Mouse (Mus musculus): Measurements from ENCODE around the gene Bbs9.

The Bbs9 gene

DNA sequence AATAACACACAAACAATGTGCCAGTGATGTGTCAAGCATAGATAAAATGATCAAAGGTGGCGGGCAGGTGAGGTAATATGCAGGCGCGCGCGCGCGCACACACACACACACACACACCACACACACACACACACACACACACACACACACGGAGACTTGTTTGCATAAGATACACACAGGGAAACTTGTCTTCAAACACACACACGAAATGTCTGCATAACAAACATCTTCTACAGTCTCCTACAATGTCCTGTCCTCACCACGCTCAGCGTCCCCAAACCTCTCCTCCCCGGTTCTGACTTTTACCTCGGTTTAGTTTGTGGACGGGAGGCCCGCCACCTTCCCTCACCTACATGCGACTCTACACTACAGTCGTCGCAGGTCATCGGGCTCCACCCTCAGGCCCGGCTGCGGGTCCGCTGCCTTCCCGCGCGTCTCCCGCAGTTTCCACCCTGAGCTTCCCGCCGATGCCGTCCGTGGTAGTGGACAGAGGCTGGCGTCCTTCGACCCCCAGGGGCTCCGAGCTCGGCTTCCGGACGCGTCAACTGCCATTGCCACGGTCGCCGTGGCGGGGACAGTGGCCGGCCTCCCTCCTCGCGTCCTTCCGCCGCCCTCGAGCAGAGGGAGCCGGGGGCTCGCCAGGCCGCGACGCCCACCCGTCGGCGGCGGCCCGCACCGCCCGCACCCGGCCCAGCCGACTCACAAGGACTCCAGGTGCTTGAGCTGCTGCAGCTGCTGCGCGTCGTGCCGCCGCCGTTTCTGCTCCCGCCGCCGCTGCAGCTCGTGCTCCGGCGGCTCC, 7.9 kb upstream of the Bbs9 start:
- in situ Hi-C loops (cut with MboI, MseI), result loop anchor here (5.0 kb wide), 2 partner anchors 55 to 70 kb away; partner anchors contain the start of gene 9530077C05Rik (in 1 of the 2)

DNA sequence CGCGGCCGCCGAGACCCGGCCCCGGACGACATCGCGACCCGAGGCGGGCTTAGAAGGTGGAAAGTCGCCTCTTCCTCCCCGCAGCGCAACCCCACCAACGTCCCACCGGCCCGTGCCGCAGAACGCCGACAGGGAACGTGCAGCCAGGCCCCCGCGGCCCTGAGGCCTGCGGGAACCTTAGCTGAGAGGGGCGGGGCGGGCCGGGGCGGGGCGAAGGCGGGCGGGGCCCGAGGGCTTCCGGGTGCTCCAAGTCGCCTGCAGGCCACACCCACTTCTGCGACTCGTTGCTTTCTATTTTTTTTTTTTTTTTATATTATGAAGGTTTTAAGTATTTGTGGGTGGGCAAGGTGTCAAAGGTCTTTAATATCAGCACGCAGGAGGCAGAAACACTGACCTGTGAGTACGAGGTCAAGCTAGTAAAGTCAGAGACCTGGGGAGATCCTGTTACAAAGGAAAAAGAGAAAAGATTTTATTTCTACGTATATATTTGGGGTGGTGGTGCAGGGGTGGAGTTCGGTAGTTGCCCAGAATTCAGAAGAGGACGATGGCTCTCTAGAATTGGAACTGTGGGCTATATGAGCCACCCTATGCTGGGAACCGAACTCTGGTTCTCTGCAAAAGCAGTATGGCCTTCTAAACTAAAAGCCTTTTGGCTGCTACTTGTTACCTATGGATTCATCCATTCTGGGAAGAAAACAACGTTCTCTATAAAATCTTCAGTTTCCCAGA, 7.2 kb upstream of the Bbs9 start:
- in situ Hi-C loops (cut with MboI, MseI), result loop anchor here (5.0 kb wide), 2 partner anchors 56 to 71 kb away; partner anchors contain the start of gene 9530077C05Rik (in 1 of the 2)

- in situ Hi-C loops (cut with MboI, MseI), result loop anchor here (5.0 kb wide), 2 partner anchors 57 to 72 kb away; partner anchors contain the start of gene 9530077C05Rik (in 1 of the 2)
Observed at GRCm38 (mm10) chr9:22468899-22469259, 6.6 kb upstream of the Bbs9 start.

GRCm38 (mm10) chr9:22469643-22470042, 5.9 kb upstream of the Bbs9 start, which contains the start of gene Rp9:
Gene Rp9, minus strand, starts transcription at chr9:22469743.
- in situ Hi-C loops (cut with MboI, MseI), result loop anchor here (5.0 kb wide), 2 partner anchors 57 to 72 kb away; partner anchors contain the start of gene 9530077C05Rik (in 1 of the 2)

GRCm38 (mm10) chr9:22476265-22476664, 750 bp downstream of the Bbs9 start:
- in situ Hi-C loops (cut with MboI, MseI), result no loop called here

DNA sequence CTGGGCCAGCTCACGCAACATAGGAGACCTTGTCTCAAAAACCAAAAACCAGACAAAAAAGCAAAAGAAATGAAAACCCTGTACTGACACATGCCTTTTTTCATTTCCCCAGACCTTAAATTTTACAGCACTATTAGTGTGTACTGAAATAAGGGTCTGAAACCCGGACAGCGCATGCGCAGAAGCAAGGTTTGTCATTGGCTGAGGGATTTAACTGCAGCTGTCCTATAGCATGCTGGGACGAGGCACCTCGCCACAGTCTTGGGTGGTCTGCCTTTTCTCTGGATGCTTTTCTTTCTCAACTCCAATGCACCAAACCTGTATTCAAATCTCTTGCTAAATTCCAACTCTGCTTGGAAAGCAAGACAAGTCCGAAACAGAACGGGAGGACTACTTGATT, 3.4 kb downstream of the Bbs9 start:
- in situ Hi-C loops (cut with MboI, MseI), result no loop called here

DNA sequence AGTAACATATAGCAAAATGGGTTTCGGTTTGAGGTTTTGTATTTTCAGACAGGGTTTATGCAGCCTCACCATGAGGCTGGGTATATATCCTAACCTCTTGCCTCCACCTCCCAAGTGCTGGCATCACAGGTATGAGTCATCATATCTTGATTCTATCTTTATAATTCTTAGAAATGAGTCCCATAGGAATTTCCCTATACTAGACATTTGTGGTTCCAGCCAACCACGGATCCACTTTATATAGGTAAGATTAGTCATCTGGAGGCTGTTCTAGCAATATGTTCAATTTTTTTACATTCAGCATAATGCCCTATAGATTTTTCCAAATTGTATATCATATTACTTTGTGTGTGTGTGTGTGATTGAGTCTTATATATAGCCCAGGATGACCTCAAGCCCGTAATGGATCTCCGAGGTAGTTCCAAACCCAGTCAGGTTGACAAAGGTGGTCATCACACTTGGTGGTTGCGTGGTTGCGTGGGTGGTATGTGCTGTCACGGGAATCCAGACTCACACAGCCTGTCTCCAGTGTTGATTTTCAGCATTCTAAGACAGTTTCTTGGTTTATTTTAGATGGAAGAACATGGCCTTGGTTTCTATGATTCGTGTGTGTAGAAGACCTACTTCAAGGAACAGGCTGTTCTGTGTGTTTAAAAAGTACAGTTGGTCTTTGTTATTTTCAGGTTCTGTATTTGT, 8.5 kb downstream of the Bbs9 start:
- in situ Hi-C loops (cut with MboI, MseI), result no loop called here

GRCm38 (mm10) chr9:22484562-22485308, 9.2 kb downstream of the Bbs9 start:
- in situ Hi-C loops (cut with MboI, MseI), result no loop called here

DNA sequence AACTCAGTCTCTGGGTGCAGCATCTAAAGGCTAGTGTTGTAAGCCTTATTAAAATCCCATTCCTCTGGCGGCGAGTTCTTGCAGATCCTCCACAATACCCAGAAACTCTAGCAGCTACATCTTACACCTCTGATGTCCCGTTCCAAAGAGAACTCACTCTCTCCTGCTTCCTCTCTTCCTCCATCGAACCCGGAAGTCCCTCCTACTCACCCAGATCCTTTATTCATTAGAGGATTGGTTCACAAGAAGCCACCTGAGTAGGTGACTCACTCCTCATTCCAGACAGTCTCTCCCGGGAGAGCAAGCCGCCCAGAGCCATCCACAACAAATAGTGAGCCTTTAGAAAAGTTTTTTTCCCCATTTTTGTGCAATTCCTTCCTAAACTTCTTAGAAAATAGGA, 10.7 kb downstream of the Bbs9 start:
- in situ Hi-C loops (cut with MboI, MseI), result no loop called here

DNA sequence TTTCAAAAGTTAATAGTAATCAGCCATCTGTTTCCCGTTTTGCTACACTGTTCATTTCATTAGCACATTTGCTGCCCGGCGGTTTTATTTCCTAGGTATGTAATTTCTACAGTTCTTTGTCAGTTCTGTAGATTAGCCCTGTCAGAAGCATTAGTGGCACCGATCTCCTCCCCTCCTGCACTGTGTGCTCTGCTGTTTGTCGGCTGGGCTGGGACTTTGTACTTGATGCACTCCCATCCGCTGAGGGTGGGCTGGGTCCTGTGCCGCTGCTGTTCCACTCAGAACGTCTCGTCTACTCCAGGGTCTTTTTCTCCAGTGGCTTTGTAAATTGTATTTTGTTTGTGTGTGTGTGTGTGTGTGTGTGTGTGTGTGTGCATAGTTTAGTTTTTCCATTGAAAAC, 13.4 kb downstream of the Bbs9 start:
- in situ Hi-C loops (cut with MboI, MseI), result no loop called here

- in situ Hi-C loops (cut with MboI, MseI), result no loop called here
Observed at GRCm38 (mm10) chr9:22494203-22494807, 18.8 kb downstream of the Bbs9 start.

DNA sequence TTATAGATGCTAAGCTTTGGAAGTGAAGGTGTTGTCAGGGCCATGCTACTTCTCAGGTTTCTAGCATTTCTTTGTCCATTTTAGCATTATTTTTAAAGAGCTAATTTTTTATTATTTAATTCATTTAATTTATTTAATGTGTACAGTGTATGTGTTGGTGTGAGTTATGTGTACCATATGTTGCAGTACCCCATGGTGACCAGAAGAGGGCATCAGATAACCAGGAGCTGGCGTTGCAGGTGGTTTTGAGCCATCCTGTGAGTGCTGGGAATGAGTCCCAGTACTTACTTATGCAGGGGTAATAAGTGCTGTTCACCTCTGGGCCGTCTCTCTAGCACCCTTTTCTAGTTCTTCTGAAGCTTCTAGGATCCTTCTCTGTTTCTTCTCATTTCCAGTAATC, 19.6 kb downstream of the Bbs9 start:
- in situ Hi-C loops (cut with MboI, MseI), result no loop called here

DNA sequence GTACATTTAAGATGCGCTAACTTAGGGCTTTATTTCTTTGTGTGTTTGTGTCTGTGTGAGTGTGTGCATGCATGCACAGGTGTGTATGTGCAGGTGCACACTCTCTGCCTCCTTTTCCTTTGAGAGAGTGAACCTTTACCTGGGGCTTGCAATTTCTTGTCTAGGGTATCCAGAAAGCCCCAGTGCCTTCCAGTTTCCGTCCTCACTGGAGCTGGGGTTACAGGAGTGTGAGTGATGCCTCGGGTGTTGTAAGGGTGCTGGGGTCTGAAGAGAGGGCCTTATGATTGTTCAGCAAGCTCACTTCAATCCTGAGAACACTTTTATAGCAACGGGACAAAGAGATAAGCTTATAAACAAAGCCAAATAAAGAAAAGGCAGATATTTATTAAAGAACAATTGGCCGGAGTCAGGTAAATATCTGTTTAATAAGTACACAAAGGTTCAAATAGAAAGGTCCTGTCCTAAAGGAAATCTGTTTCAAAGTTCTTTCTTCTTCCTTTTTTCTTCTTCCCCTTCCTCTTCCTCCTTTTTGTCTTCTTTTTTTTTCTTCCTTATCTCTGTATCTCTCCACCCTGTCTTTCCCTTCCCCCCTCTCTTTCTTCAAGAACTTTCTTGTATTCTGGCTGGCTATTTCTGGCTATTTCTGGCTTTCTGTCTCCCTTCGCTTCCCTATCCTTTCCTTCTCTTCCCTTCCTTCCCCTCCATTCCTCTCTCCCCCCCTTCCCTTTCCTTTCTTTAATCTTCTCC, 21.7 kb downstream of the Bbs9 start:
- in situ Hi-C loops (cut with MboI, MseI), result no loop called here

GRCm38 (mm10) chr9:22502972-22503371, 27.5 kb downstream of the Bbs9 start:
- in situ Hi-C loops (cut with MboI, MseI), result no loop called here

- in situ Hi-C loops (cut with MboI, MseI), result no loop called here
Observed at GRCm38 (mm10) chr9:22503581-22503980, 28.1 kb downstream of the Bbs9 start.

GRCm38 (mm10) chr9:22505574-22505973, 30.1 kb downstream of the Bbs9 start:
- in situ Hi-C loops (cut with MboI, MseI), result no loop called here

DNA sequence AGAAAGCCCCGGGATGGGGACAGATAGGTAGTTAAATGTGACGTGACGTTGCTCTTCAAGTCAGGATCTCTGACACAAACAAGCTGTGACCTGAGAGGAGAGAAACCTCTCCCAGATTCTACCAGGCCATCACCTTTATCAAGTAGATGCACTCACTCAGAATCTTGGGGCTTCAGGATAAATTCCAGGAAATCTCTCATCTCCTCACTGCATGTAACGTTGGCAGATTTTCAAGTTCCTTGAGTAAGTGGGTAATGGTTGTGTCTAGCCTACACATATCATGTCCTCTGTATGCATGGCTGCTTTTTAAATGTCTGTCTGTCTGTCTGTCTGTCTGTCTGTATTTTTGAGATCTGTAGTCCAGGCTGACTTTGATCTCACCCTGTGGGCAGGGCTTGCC, 39.6 kb downstream of the Bbs9 start:
- in situ Hi-C loops (cut with MboI, MseI), result no loop called here

GRCm38 (mm10) chr9:22518394-22519041, 43.0 kb downstream of the Bbs9 start:
- in situ Hi-C loops (cut with MboI, MseI), result no loop called here

DNA sequence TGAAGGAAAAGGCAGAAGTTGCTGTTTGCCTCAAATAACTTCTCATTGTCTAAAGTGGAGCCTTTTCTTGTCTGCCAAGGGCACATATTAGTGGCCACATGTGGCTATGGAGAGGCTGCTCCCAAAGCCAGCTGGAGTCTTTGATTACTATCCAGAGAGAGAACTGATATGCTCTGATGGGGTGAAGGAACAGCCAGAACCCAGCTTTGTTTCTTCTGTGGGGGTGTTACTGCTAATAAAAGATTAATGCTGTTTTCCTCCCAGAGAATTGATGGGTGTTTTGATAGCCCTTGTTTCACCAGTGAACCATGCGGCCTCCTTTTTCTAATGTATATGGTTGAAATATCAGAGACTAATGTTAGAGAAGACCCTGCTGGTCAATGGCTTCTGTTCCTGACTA, 47.9 kb downstream of the Bbs9 start:
- in situ Hi-C loops (cut with MboI, MseI), result no loop called here

Measured in T-helper 17 cell (primary cell).